Mouse (Mus musculus) heart, embryonic 14.5 days (tissue): ENCODE results near the gene Gramd4. TPM values are rescaled to one million over a fixed set of nuclear protein-coding genes. Genes with fewer than 3 reads are reported as not detected.

Source experiments
- ATAC-seq: fragments of 200-750 bp; cut with Nextera tagmentation; 2 replicates; pipeline ENCODE4 v1.8.0; 2017; ENCODE audit warnings: low read depth, moderate TSS enrichment; ENCODE audit not compliant: insufficient number of reproducible peaks, insufficient read depth, low FRiP score
- H3K27ac ChIP-seq, 2 experiments: fragments of 200-500 bp in 1 of 2; fragments of 300-500 bp in 1 of 2; sonication (generic) in 1 of 2; replicated peaks in 1 of 2; 2 replicates each; pipeline ENCODE4 v1.5.1; 2012 to 2014; ENCODE audit warnings: low read depth in 2 of 2, low read length in 2 of 2, control low read depth in 1 of 2, mild to moderate bottlenecking in 1 of 2, mixed read lengths in 1 of 2; ENCODE audit not compliant: control insufficient read depth in 1 of 2, insufficient read depth in 1 of 2
- H3K27me3 ChIP-seq: fragments of 300-500 bp; sonication (generic); 2 replicates; pipeline ENCODE4 v1.6.1; 2014; ENCODE audit warnings: mild to moderate bottlenecking, low read length, control low read depth; ENCODE audit not compliant: control insufficient read depth, insufficient read depth
- H3K36me3 ChIP-seq: fragments of 300-500 bp; sonication (generic); 2 replicates; pipeline ENCODE4 v1.6.1; 2014; ENCODE audit warnings: mild to moderate bottlenecking, control low read depth, low read length, mixed read lengths; ENCODE audit not compliant: control insufficient read depth, insufficient read depth
- H3K4me1 ChIP-seq, 2 experiments: fragments of 200-500 bp in 1 of 2; fragments of 300-500 bp in 1 of 2; sonication (generic) in 1 of 2; 2 replicates each; pipeline ENCODE4 v1.6.1; 2012 to 2014; ENCODE audit warnings: low read length in 2 of 2, control low read depth in 1 of 2, mixed read lengths in 1 of 2; ENCODE audit not compliant: control insufficient read depth in 2 of 2, insufficient read depth in 2 of 2
- H3K4me2 ChIP-seq: fragments of 300-500 bp; sonication (generic); 2 replicates; pipeline ENCODE4 v1.6.1; 2014; ENCODE audit warnings: mild to moderate bottlenecking, low read length
- H3K4me3 ChIP-seq, 2 experiments: fragments of 200-500 bp in 1 of 2; fragments of 300-500 bp in 1 of 2; sonication (generic) in 1 of 2; 2 replicates each; pipeline ENCODE4 v1.5.1; 2012 to 2014; ENCODE audit warnings: low read length in 2 of 2, mild to moderate bottlenecking in 2 of 2, control low read depth in 1 of 2, low read depth in 1 of 2, moderate library complexity in 1 of 2; ENCODE audit not compliant: control insufficient read depth in 1 of 2, insufficient read depth in 1 of 2
- H3K9ac ChIP-seq: fragments of 300-500 bp; sonication (generic); 2 replicates; pipeline ENCODE4 v1.6.1; 2014; ENCODE audit warnings: mild to moderate bottlenecking, low read length
- H3K9me3 ChIP-seq: fragments of 300-500 bp; sonication (generic); 2 replicates; pipeline ENCODE4 v1.6.1; 2016; ENCODE audit warnings: low read length, control low read depth; ENCODE audit not compliant: control insufficient read depth
- WGBS: fragments of 180-500 bp; shearing (Covaris S2); extraction: QIAGEN DNeasy Blood & Tissue Kit; methylation state at CpG from one replicate; pipeline ENCODE4 v1.1.7; 2014; 5-methylcytosine and 5-hydroxymethylcytosine counted together
- polyA plus RNA-seq: library from polyadenylated mRNA; unstranded; fragments of >200 nt; fragmentation: Nextera tagmentation; extraction: Ambion mirVana; gene quantifications from 2 replicates; pipeline ENCODE4 v1.2.1, GENCODE M21; 2014

The Gramd4 gene
- polyA plus RNA-seq, 1 experiment from 2014 or later, result 10.9 TPM

GRCm38 (mm10) chr15:86071166-86071565 is 13.7 kb downstream of the Gramd4 start:
- no peak overlapping the region for H3K9ac ChIP-seq
- no peak overlapping the region for H3K4me3 ChIP-seq
- H3K9me3 ChIP-seq, result no peaks in the 10 kb centered on the region
- no peak overlapping the region for H3K27ac ChIP-seq
- peaks cover 24 to 42% of the 10 kb centered on the region in 2 experiments for H3K4me1 ChIP-seq
- no peak for ATAC-seq
- no peaks in the 10 kb centered on the region for H3K36me3 ChIP-seq
- H3K27me3 ChIP-seq, result no peaks in the 10 kb centered on the region
- 71% methylated on average over 1 of the region's 1 CpGs for WGBS
- H3K4me2 ChIP-seq, result no peak overlapping the region

DNA sequence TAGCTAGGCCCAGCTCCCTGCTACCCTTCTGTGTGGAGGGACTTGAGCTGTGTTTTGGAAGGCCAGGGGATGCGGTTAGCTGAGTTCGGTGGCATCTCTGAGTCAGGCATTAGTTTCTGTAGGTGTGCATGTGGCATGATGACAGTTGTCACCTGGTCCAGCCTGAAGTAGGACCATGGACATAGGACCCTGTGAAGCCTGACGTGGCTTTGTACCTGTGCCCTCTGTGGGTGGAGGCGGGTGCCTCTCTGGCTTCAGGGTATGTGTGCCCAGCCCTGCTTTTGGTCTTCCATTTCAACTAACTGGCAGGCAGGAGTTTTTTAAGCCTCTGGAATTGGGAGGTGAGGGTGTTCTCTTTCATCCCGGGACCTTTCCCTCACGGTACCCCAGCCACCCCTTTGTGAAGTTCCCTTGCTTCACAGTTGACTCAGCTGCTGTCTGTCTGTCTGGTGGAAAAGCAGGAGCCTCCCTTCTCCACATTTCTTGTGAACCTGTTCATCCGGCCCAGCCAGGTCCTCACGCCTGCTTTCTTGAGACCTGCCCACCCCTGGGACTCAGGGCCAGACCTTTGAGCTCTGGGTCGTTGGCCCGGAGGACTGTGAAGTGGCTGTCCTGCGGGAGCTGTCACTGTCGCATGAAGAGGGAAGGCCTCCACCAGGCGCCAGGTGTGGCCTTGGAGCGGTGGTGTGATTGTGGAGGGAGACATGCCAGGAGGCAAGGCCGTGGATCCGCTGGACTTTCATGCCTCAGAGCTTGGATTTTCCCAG is 16.9 kb downstream of the Gramd4 start:
- ATAC-seq, result no peak
- Histone ChIP-seq H3K4me1 (peaks cover 33 to 36% of the 10 kb centered on the region in 2 experiments), H3K9me3 (no peaks in the 10 kb centered on the region), H3K4me3 (no peak overlapping the region), H3K27me3 (no peaks in the 10 kb centered on the region), H3K27ac (no peak overlapping the region), H3K9ac (no peak overlapping the region), H3K36me3 (no peaks in the 10 kb centered on the region), H3K4me2 (no peak overlapping the region)
- WGBS, result 85% methylated on average over 16 of the region's 16 CpGs

DNA sequence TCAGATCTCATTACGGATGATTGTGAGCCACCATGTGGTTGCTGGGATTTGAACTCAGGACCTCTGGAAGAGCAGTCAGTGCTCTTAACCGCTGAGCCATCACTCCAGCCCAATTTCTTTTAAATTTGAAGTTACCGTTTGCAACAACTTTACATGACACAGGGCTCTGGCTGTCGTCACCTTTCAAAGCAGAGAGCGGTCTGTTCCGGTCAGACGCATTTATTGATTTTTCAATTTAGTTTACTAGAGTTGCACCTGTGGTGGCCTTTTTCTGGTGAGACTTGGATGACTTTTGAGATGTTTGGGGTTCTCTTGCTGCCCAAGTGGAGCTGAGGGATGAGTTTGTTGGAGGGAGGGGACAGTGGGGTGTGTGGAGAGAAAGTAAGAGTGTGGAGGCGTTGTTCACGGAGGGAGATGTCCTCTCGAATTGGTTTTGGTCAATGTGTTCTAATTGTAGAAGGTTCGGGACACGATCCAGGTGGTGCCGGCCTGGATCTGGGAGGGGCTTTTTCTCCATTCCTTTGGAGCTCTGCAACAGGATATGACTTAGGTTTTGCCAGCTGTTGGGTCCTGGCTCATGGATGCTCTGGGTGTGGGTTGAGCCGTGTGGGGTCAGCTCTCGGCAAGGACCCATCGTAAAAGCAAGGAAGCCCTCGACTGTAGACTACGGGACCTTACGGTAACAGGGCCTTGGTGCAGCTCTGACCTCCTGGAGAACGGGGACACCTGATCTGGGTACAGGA is 18.0 kb downstream of the Gramd4 start:
- peaks cover 37 to 43% of the 10 kb centered on the region in 2 experiments for H3K4me1 ChIP-seq
- H3K36me3 ChIP-seq, result no peaks in the 10 kb centered on the region
- H3K9me3 ChIP-seq, result no peaks in the 10 kb centered on the region
- no peak overlapping the region for H3K27ac ChIP-seq
- no peak overlapping the region for H3K4me3 ChIP-seq
- H3K4me2 ChIP-seq, result no peak overlapping the region
- H3K9ac ChIP-seq, result no peak overlapping the region
- no peaks in the 10 kb centered on the region for H3K27me3 ChIP-seq
- no peak for ATAC-seq
- 87% methylated on average over 20 of the region's 20 CpGs for WGBS

- Histone ChIP-seq H3K36me3 (no peaks in the 10 kb centered on the region), H3K4me2 (no peak overlapping the region), H3K9ac (no peak overlapping the region), H3K9me3 (no peaks in the 10 kb centered on the region), H3K4me3 (no peak overlapping the region), H3K4me1 (peaks cover 39 to 48% of the 10 kb centered on the region in 2 experiments), H3K27ac (no peak overlapping the region), H3K27me3 (no peaks in the 10 kb centered on the region)
- no peak for ATAC-seq
- WGBS, result 53% methylated on average over 2 of the region's 2 CpGs
Observed at GRCm38 (mm10) chr15:86076048-86076315, 18.5 kb downstream of the Gramd4 start.

GRCm38 (mm10) chr15:86076378-86076777 is 18.9 kb downstream of the Gramd4 start:
- H3K4me3 ChIP-seq, result no peak overlapping the region
- no peak overlapping the region for H3K9ac ChIP-seq
- H3K36me3 ChIP-seq, result no peaks in the 10 kb centered on the region
- no peaks in the 10 kb centered on the region for H3K9me3 ChIP-seq
- peaks cover 43 to 52% of the 10 kb centered on the region in 2 experiments for H3K4me1 ChIP-seq
- H3K27me3 ChIP-seq, result no peaks in the 10 kb centered on the region
- no peak for ATAC-seq
- WGBS, result 69% methylated on average over 8 of the region's 8 CpGs
- no peak overlapping the region for H3K27ac ChIP-seq
- no peak overlapping the region for H3K4me2 ChIP-seq

- no peak overlapping the region for H3K4me2 ChIP-seq
- no peak overlapping the region for H3K27ac ChIP-seq
- no peaks in the 10 kb centered on the region for H3K9me3 ChIP-seq
- no peak overlapping the region for H3K9ac ChIP-seq
- H3K4me3 ChIP-seq, result no peak overlapping the region
- peaks cover 58 to 67% of the 10 kb centered on the region in 2 experiments for H3K4me1 ChIP-seq
- no peaks in the 10 kb centered on the region for H3K36me3 ChIP-seq
- 22% methylated on average over 5 of the region's 5 CpGs for WGBS
- no peak for ATAC-seq
- H3K27me3 ChIP-seq, result no peaks in the 10 kb centered on the region
Observed at GRCm38 (mm10) chr15:86077934-86078333, 20.4 kb downstream of the Gramd4 start.

DNA sequence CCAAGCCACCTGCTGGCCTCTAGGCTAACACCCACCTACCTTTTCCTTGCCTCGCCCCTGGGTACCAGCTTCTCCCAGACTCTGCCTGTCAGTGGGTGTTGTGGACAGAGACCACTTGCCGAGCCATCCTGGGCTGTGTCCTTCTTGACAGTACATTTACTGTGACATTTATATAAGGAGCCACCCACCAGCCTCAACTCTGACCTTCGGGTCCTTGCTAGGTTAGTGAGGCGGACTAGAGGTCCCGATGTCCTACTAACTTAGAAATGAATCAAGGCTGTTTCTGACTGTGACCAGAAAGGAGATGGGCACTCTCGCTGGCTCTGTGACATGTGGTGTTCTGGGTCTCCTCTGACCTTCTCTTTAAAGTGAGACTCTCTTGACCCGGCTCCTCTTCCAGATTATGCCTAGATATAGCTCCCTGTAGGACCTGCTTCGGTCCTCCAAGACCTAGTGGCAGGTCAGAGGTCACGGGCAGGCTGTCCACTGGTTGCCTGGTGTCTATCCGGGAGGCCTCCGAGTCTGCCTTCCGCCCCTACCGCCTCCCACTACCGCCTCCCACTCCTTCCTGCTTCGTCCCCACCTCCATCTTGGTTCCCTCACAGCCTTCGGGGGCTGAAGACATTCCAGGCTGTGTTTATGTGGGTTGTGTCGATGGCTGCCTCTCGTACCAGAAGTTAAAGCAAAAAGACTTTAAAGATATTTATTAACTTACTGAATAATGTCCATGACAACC is 21.2 kb downstream of the Gramd4 start:
- ATAC-seq, result no peak
- no peak overlapping the region for H3K9ac ChIP-seq
- H3K9me3 ChIP-seq, result no peaks in the 10 kb centered on the region
- WGBS, result 54% methylated on average over 18 of the region's 18 CpGs
- H3K4me1 ChIP-seq, result peaks cover 65 to 74% of the 10 kb centered on the region in 2 experiments
- no peaks in the 10 kb centered on the region for H3K27me3 ChIP-seq
- H3K4me2 ChIP-seq, result no peak overlapping the region
- no peak overlapping the region for H3K4me3 ChIP-seq
- peak overlapping the region; percentile 16 to 48; a peak in 3 of 4 replicates for H3K27ac ChIP-seq
- no peaks in the 10 kb centered on the region for H3K36me3 ChIP-seq
